Mouse (Mus musculus): ENCODE measurements around the gene Epc2. TPM values are rescaled to one million over a fixed set of nuclear protein-coding genes. Genes with fewer than 3 reads are reported as not detected.

The Epc2 gene
- polyA plus RNA-seq, 1 experiment from 2014 or later = 5.9 TPM

GRCm38 (mm10) chr2:49547813-49548212, 96.5 kb downstream of the Epc2 start:
- H3K4me3 ChIP-seq (replicated peaks) = no peak overlapping the region
- ATAC-seq = peak; percentile 51; the same call in 1 of the 2 replicates
- peaks cover 3% of the 10 kb centered on the region; the same call in 1 of the 2 replicates for H3K4me1 ChIP-seq (replicated peaks)
- H3K4me2 ChIP-seq (replicated peaks) = no peak overlapping the region
- H3K27ac ChIP-seq = no peak overlapping the region
- H3K9ac ChIP-seq = no peak overlapping the region
- H3K27me3 ChIP-seq (replicated peaks) = no peaks in the 10 kb centered on the region
- 0 out of 2 replicates have a peak, but pooled peaks cover 2% of the 10 kb centered on the region for H3K36me3 ChIP-seq
- 37% methylated on average over 5 of the region's 5 CpGs for WGBS
- no peaks in the 10 kb centered on the region for H3K9me3 ChIP-seq

GRCm38 (mm10) chr2:49548492-49548891, 97.2 kb downstream of the Epc2 start:
- H3K27ac ChIP-seq = no peak overlapping the region
- no peak overlapping the region for H3K4me3 ChIP-seq (replicated peaks)
- no peaks in the 10 kb centered on the region for H3K9me3 ChIP-seq
- H3K36me3 ChIP-seq = 0 out of 2 replicates have a peak, but pooled peaks cover 6% of the 10 kb centered on the region
- H3K9ac ChIP-seq = no peak overlapping the region
- peaks cover 3% of the 10 kb centered on the region; the same call in 1 of the 2 replicates for H3K4me1 ChIP-seq (replicated peaks)
- ATAC-seq = no peak
- no peak overlapping the region for H3K4me2 ChIP-seq (replicated peaks)
- WGBS = 84% methylated on average over 5 of the region's 5 CpGs
- H3K27me3 ChIP-seq (replicated peaks) = no peaks in the 10 kb centered on the region

GRCm38 (mm10) chr2:49553096-49553495, 101.8 kb downstream of the Epc2 start:
- no peak overlapping the region for H3K9ac ChIP-seq
- no peaks in the 10 kb centered on the region for H3K9me3 ChIP-seq
- 0 out of 2 replicates have a peak, but pooled peaks cover 4% of the 10 kb centered on the region for H3K36me3 ChIP-seq
- no peak overlapping the region for H3K4me2 ChIP-seq (replicated peaks)
- H3K27me3 ChIP-seq (replicated peaks) = no peaks in the 10 kb centered on the region
- WGBS = 88% methylated on average over 2 of the region's 2 CpGs
- no peak overlapping the region for H3K27ac ChIP-seq
- no peak for ATAC-seq
- no peaks in the 10 kb centered on the region for H3K4me1 ChIP-seq (replicated peaks)
- no peak overlapping the region for H3K4me3 ChIP-seq (replicated peaks)

- Histone ChIP-seq H3K36me3 (0 out of 2 replicates have a peak, but pooled peaks cover 4% of the 10 kb centered on the region), H3K4me3 (replicated peaks) (no peak overlapping the region), H3K27ac (no peak overlapping the region), H3K9me3 (no peaks in the 10 kb centered on the region), H3K9ac (no peak overlapping the region), H3K4me1 (replicated peaks) (no peaks in the 10 kb centered on the region), H3K27me3 (replicated peaks) (no peaks in the 10 kb centered on the region), H3K4me2 (replicated peaks) (no peak overlapping the region)
- no peak for ATAC-seq
- WGBS = 85% methylated on average over 4 of the region's 4 CpGs
Measured at GRCm38 (mm10) chr2:49557339-49557738, 106.1 kb downstream of the Epc2 start.

GRCm38 (mm10) chr2:49558361-49558760, 107.1 kb downstream of the Epc2 start:
- no peak overlapping the region for H3K4me2 ChIP-seq (replicated peaks)
- ATAC-seq = no peak
- H3K4me1 ChIP-seq (replicated peaks) = no peaks in the 10 kb centered on the region
- 93% methylated on average over 3 of the region's 3 CpGs for WGBS
- no peak overlapping the region for H3K9ac ChIP-seq
- H3K27me3 ChIP-seq (replicated peaks) = no peaks in the 10 kb centered on the region
- no peak overlapping the region for H3K4me3 ChIP-seq (replicated peaks)
- no peaks in the 10 kb centered on the region for H3K36me3 ChIP-seq
- no peak overlapping the region for H3K27ac ChIP-seq
- no peaks in the 10 kb centered on the region for H3K9me3 ChIP-seq

- no peak overlapping the region for H3K4me2 ChIP-seq (replicated peaks)
- H3K27me3 ChIP-seq (replicated peaks) = no peaks in the 10 kb centered on the region
- H3K27ac ChIP-seq = no peak overlapping the region
- no peaks in the 10 kb centered on the region for H3K36me3 ChIP-seq
- no peaks in the 10 kb centered on the region for H3K4me1 ChIP-seq (replicated peaks)
- WGBS = 47% methylated on average over 10 of the region's 10 CpGs
- H3K4me3 ChIP-seq (replicated peaks) = no peak overlapping the region
- no peak overlapping the region for H3K9ac ChIP-seq
- ATAC-seq = no peak
- no peaks in the 10 kb centered on the region for H3K9me3 ChIP-seq
Measured at GRCm38 (mm10) chr2:49562688-49563350, 111.5 kb downstream of the Epc2 start.

GRCm38 (mm10) chr2:49569862-49570777, 118.8 kb downstream of the Epc2 start:
- Histone ChIP-seq H3K27me3 (replicated peaks) (no peaks in the 10 kb centered on the region), H3K4me1 (replicated peaks) (0 out of 2 replicates have a peak, but pooled peaks cover 6% of the 10 kb centered on the region), H3K9ac (no peak overlapping the region), H3K9me3 (no peaks in the 10 kb centered on the region), H3K27ac (no peak overlapping the region), H3K4me3 (replicated peaks) (no peak overlapping the region), H3K36me3 (no peaks in the 10 kb centered on the region), H3K4me2 (replicated peaks) (no peak overlapping the region)
- WGBS = 67% methylated on average over 16 of the region's 16 CpGs
- no peak for ATAC-seq

- Histone ChIP-seq H3K36me3 (no peaks in the 10 kb centered on the region), H3K27me3 (replicated peaks) (no peaks in the 10 kb centered on the region), H3K9ac (no peak overlapping the region), H3K4me2 (replicated peaks) (no peak overlapping the region), H3K27ac (no peak overlapping the region), H3K4me1 (replicated peaks) (0 out of 2 replicates have a peak, but pooled peaks cover 6% of the 10 kb centered on the region), H3K4me3 (replicated peaks) (no peak overlapping the region), H3K9me3 (no peaks in the 10 kb centered on the region)
- 0 out of 2 replicates have a peak, but pooled peaks have one; percentile 47 for ATAC-seq
- WGBS = 50% methylated on average over 6 of the region's 6 CpGs
Measured at GRCm38 (mm10) chr2:49570778-49571101, 119.5 kb downstream of the Epc2 start.

- H3K27ac ChIP-seq = no peak overlapping the region
- H3K4me1 ChIP-seq (replicated peaks) = 0 out of 2 replicates have a peak, but pooled peaks cover 6% of the 10 kb centered on the region
- H3K9me3 ChIP-seq = no peaks in the 10 kb centered on the region
- no peak overlapping the region for H3K4me3 ChIP-seq (replicated peaks)
- 75% methylated on average over 11 of the region's 11 CpGs for WGBS
- no peak overlapping the region for H3K9ac ChIP-seq
- no peaks in the 10 kb centered on the region for H3K36me3 ChIP-seq
- no peak overlapping the region for H3K4me2 ChIP-seq (replicated peaks)
- H3K27me3 ChIP-seq (replicated peaks) = no peaks in the 10 kb centered on the region
- 0 out of 2 replicates have a peak, but pooled peaks have one; percentile 15 for ATAC-seq
Measured at GRCm38 (mm10) chr2:49571159-49571920, 120.1 kb downstream of the Epc2 start.

GRCm38 (mm10) chr2:49572111-49572642, 120.9 kb downstream of the Epc2 start:
- H3K27me3 ChIP-seq (replicated peaks) = no peaks in the 10 kb centered on the region
- H3K27ac ChIP-seq = no peak overlapping the region
- no peak for ATAC-seq
- H3K4me1 ChIP-seq (replicated peaks) = 0 out of 2 replicates have a peak, but pooled peaks cover 6% of the 10 kb centered on the region
- no peak overlapping the region for H3K9ac ChIP-seq
- H3K4me3 ChIP-seq (replicated peaks) = no peak overlapping the region
- no peaks in the 10 kb centered on the region for H3K9me3 ChIP-seq
- no peaks in the 10 kb centered on the region for H3K36me3 ChIP-seq
- 57% methylated on average over 12 of the region's 12 CpGs for WGBS
- no peak overlapping the region for H3K4me2 ChIP-seq (replicated peaks)

- H3K27me3 ChIP-seq (replicated peaks) = no peaks in the 10 kb centered on the region
- H3K4me1 ChIP-seq (replicated peaks) = 0 out of 2 replicates have a peak, but pooled peaks cover 6% of the 10 kb centered on the region
- ATAC-seq = no peak
- H3K4me2 ChIP-seq (replicated peaks) = no peak overlapping the region
- no peak overlapping the region for H3K27ac ChIP-seq
- WGBS = 79% methylated on average over 9 of the region's 9 CpGs
- no peaks in the 10 kb centered on the region for H3K36me3 ChIP-seq
- no peaks in the 10 kb centered on the region for H3K9me3 ChIP-seq
- no peak overlapping the region for H3K9ac ChIP-seq
- no peak overlapping the region for H3K4me3 ChIP-seq (replicated peaks)
Measured at GRCm38 (mm10) chr2:49572684-49573083, 121.4 kb downstream of the Epc2 start.
